Mouse (Mus musculus) CH12.LX (cell line): ENCODE measurements around the gene P4ha3. TPM values are rescaled to one million over a fixed set of nuclear protein-coding genes. Genes with fewer than 3 reads are reported as not detected.

Source experiments
- DNase-seq: peaks from one replicate; pipeline ENCODE4 v3.0.0-alpha.2; 2013; ENCODE audit errors: extremely low read depth
- H3K27ac ChIP-seq: 2 replicates; pipeline ENCODE4 v1.5.1; 2012; ENCODE audit warnings: low read depth, mild to moderate bottlenecking, control low read depth, moderate library complexity; ENCODE audit not compliant: insufficient read depth
- H3K27me3 ChIP-seq: replicated peaks from 2 replicates; pipeline ENCODE3; 2012; ENCODE audit warnings: inconsistent platforms
- H3K36me3 ChIP-seq, 2 experiments: replicated peaks in 1 of 2; 2 replicates each; pipeline versions ENCODE3 to v1.6.1; 2012; ENCODE audit warnings: inconsistent platforms in 1 of 2, low read length in 1 of 2, mild to moderate bottlenecking in 1 of 2, mixed read lengths in 1 of 2, moderate library complexity in 1 of 2; ENCODE audit not compliant: control insufficient read depth in 1 of 2, insufficient read depth in 1 of 2
- H3K4me1 ChIP-seq, 2 experiments: 2 replicates each; pipeline ENCODE4 v1.6.1; 2012; ENCODE audit warnings: inconsistent platforms in 1 of 2, moderate library complexity in 1 of 2; ENCODE audit not compliant: insufficient read depth in 2 of 2, control insufficient read depth in 1 of 2
- H3K4me2 ChIP-seq: 2 replicates; pipeline ENCODE4 v1.6.1; 2012; ENCODE audit warnings: low read depth, mild to moderate bottlenecking, control low read depth; ENCODE audit not compliant: poor library complexity, insufficient read depth, severe bottlenecking
- H3K4me3 ChIP-seq, 3 experiments: fragments of 150-350 bp in 1 of 3; sonication (generic) in 1 of 3; replicated peaks in 1 of 3; 2 replicates each; pipeline versions ENCODE3 to v1.5.1; 2011 to 2012; ENCODE audit warnings: low read depth in 2 of 3, low read length in 2 of 3, mild to moderate bottlenecking in 2 of 3, moderate library complexity in 2 of 3, control low read depth in 1 of 3, improper control_type of control experiment in 1 of 3, inconsistent platforms in 1 of 3, mixed read lengths in 1 of 3; ENCODE audit not compliant: poor library complexity in 1 of 3
- H3K79me2 ChIP-seq: replicated peaks from 2 replicates; pipeline ENCODE4 v1.6.1; 2012; ENCODE audit warnings: mild to moderate bottlenecking, moderate library complexity; ENCODE audit not compliant: control insufficient read depth, poor library complexity, insufficient read depth, severe bottlenecking; ENCODE audit errors: extremely low read depth
- H3K9ac ChIP-seq: 2 replicates; pipeline ENCODE4 v1.6.1; 2012; ENCODE audit warnings: low read depth, mild to moderate bottlenecking, control low read depth, moderate library complexity; ENCODE audit not compliant: insufficient read depth
- H3K9me3 ChIP-seq: replicated peaks from 2 replicates; pipeline ENCODE3; 2012; ENCODE audit warnings: low read length, inconsistent platforms, mixed read lengths
- BHLHE40 ChIP-seq: IDR thresholded peaks from 2 replicates; pipeline ENCODE4 v1.6.1; 2011; ENCODE audit warnings: mild to moderate bottlenecking, low read depth, low read length, improper control_type of control experiment
- CHD1 ChIP-seq: IDR thresholded peaks from 2 replicates; pipeline ENCODE4 v1.6.1; 2012; ENCODE audit warnings: low read depth, low read length, improper control_type of control experiment, inconsistent platforms
- CHD2 ChIP-seq: IDR thresholded peaks from 2 replicates; pipeline ENCODE4 v1.6.1; 2011; ENCODE audit warnings: low read length, improper control_type of control experiment
- CTCF ChIP-seq, 2 experiments: IDR thresholded peaks in 1 of 2; conservative IDR thresholded peaks in 1 of 2; 2 replicates each; pipeline ENCODE4 v1.5.1; 2011 to 2012; ENCODE audit warnings: low read depth in 2 of 2, low read length in 2 of 2, improper control_type of control experiment in 1 of 2, inconsistent platforms in 1 of 2, mild to moderate bottlenecking in 1 of 2, moderate library complexity in 1 of 2
- E2F4 ChIP-seq: IDR thresholded peaks from 2 replicates; pipeline ENCODE4 v1.6.1; 2011; ENCODE audit warnings: low read depth, low read length, improper control_type of control experiment; ENCODE audit not compliant: insufficient replicate concordance
- ELF1 ChIP-seq: IDR thresholded peaks from 2 replicates; pipeline ENCODE4 v1.6.1; 2014; ENCODE audit warnings: low read depth, mild to moderate bottlenecking, inconsistent platforms, low read length, improper control_type of control experiment
- EP300 ChIP-seq: IDR thresholded peaks from 2 replicates; pipeline ENCODE4 v1.6.1; 2011; ENCODE audit warnings: low read length, improper control_type of control experiment
- ETS1 ChIP-seq: conservative IDR thresholded peaks from 2 replicates; pipeline ENCODE4 v1.6.1; 2012; ENCODE audit warnings: low read depth, mild to moderate bottlenecking, inconsistent platforms, low read length, improper control_type of control experiment, moderate library complexity
- HCFC1 ChIP-seq: IDR thresholded peaks from 2 replicates; pipeline ENCODE4 v1.6.1; 2012; ENCODE audit warnings: low read depth, mild to moderate bottlenecking, inconsistent platforms, low read length, improper control_type of control experiment
- IRF4 ChIP-seq: IDR thresholded peaks from 2 replicates; pipeline ENCODE4 v1.6.1; 2014; ENCODE audit warnings: low read depth, mild to moderate bottlenecking, inconsistent platforms, low read length, improper control_type of control experiment
- JUND ChIP-seq: conservative IDR thresholded peaks from 2 replicates; pipeline ENCODE4 v1.6.1; 2011; ENCODE audit warnings: low read depth, low read length, improper control_type of control experiment
- MAX ChIP-seq: IDR thresholded peaks from 2 replicates; pipeline ENCODE4 v1.6.1; 2011; ENCODE audit warnings: low read length, improper control_type of control experiment
- MAZ ChIP-seq: IDR thresholded peaks from 2 replicates; pipeline ENCODE4 v1.6.1; 2012; ENCODE audit warnings: low read depth, mild to moderate bottlenecking, inconsistent platforms, low read length, improper control_type of control experiment, moderate library complexity
- MEF2A ChIP-seq: IDR thresholded peaks from 2 replicates; pipeline ENCODE4 v1.6.1; 2014; ENCODE audit warnings: low read depth, mild to moderate bottlenecking, inconsistent platforms, low read length, improper control_type of control experiment, borderline replicate concordance
- MXI1 ChIP-seq: IDR thresholded peaks from 2 replicates; pipeline ENCODE4 v1.6.1; 2011; ENCODE audit warnings: mild to moderate bottlenecking, low read depth, low read length, improper control_type of control experiment
- MYC ChIP-seq: IDR thresholded peaks from 2 replicates; pipeline ENCODE4 v1.6.1; 2011; ENCODE audit warnings: low read depth, mild to moderate bottlenecking, improper control_type of control experiment, low read length
- NELFE ChIP-seq: IDR thresholded peaks from 2 replicates; pipeline ENCODE4 v1.6.1; 2011; ENCODE audit warnings: low read depth, low read length, improper control_type of control experiment
- NRF1 ChIP-seq: IDR thresholded peaks from 2 replicates; pipeline ENCODE4 v1.6.1; 2014; ENCODE audit warnings: low read depth, mild to moderate bottlenecking, inconsistent platforms, low read length, improper control_type of control experiment, moderate library complexity
- POLR2A ChIP-seq: IDR thresholded peaks from 2 replicates; pipeline ENCODE4 v1.6.1; 2011; ENCODE audit warnings: low read depth, mild to moderate bottlenecking, improper control_type of control experiment, low read length
- RCOR1 ChIP-seq: conservative IDR thresholded peaks from 2 replicates; pipeline ENCODE4 v1.6.1; 2012; ENCODE audit warnings: low read depth, mild to moderate bottlenecking, inconsistent platforms, low read length, improper control_type of control experiment
- SIN3A ChIP-seq: IDR thresholded peaks from 2 replicates; pipeline ENCODE4 v1.6.1; 2012; ENCODE audit warnings: low read length, improper control_type of control experiment, inconsistent platforms
- TBP ChIP-seq: conservative IDR thresholded peaks from 2 replicates; pipeline ENCODE4 v1.6.1; 2011; ENCODE audit warnings: low read depth, low read length, improper control_type of control experiment
- ZC3H11A ChIP-seq: IDR thresholded peaks from 2 replicates; pipeline ENCODE4 v1.6.1; 2012; ENCODE audit warnings: low read depth, mild to moderate bottlenecking, inconsistent platforms, low read length, improper control_type of control experiment
- ZKSCAN1 ChIP-seq: IDR thresholded peaks from 2 replicates; pipeline ENCODE4 v1.6.1; 2012; ENCODE audit warnings: low read depth, inconsistent platforms, low read length, improper control_type of control experiment, borderline replicate concordance
- ZMIZ1 ChIP-seq: IDR thresholded peaks from 2 replicates; pipeline ENCODE4 v1.6.1; 2012; ENCODE audit warnings: low read depth, mild to moderate bottlenecking, inconsistent platforms, low read length, improper control_type of control experiment
- ZNF384 ChIP-seq: IDR thresholded peaks from 2 replicates; pipeline ENCODE4 v1.6.1; 2012; ENCODE audit warnings: low read depth, low read length, improper control_type of control experiment, inconsistent platforms
- dilution Hi-C: fragments of 300-500 bp; cut with MboI; formaldehyde crosslinking; loops from 2 replicates; pipeline ENCODE4 v1.14.3; 2020; ENCODE audit warnings: low sequenced_read_pairs; ENCODE audit not compliant: extremely low pct_unique_long_range_greater_than_20kb, extremely low pct_ligation_motif_present
- in situ Hi-C: fragments of 300-500 bp; cut with MboI; formaldehyde crosslinking; loops from 3 replicates; pipeline ENCODE4 v1.14.3; 2019; ENCODE audit warnings: low sequenced_read_pairs, low pct_ligation_motif_present, low pct_unique_long_range_greater_than_20kb, mixed read lengths
- polyA plus RNA-seq: library from polyadenylated mRNA; unstranded; fragments of >175 nt; gene quantifications from 2 replicates; pipeline ENCODE4 v1.2.1, GENCODE M21; 2012; ENCODE audit warnings: low read depth; ENCODE audit not compliant: insufficient read length
- total RNA-seq, 2 experiments: library from RNA; depleted of rRNA; stranded (reverse); fragments of 300-350 nt in 1 of 2; fragments of >200 nt in 1 of 2; gene quantifications; 2 replicates each; pipeline ENCODE4 v1.2.3; 2012 to 2014

The P4ha3 gene
- total and polyA plus RNA-seq, 3 experiments: not detected

GRCm38 (mm10) chr7:100296699-100297098 lies 11.4 kb downstream of the P4ha3 start:
- in situ Hi-C loops (no loop called here), dilution Hi-C loops (no loop called here)
- Histone ChIP-seq H3K27me3 (peaks cover 2% of the 10 kb centered on the region), H3K79me2 (no peaks in the 10 kb centered on the region), H3K36me3 (no peaks in the 10 kb centered on the region), H3K9ac (no peak overlapping the region), H3K9me3 (no peaks in the 10 kb centered on the region), H3K4me2 (no peak overlapping the region), H3K4me1 (no peaks in the 10 kb centered on the region), H3K4me3 (no peak overlapping the region)
- no peak for DNase-seq
- TF ChIP-seq CTCF (conservative IDR thresholded peaks at IDR 0.05 in 1 of 2, IDR thresholded peaks at IDR 0.05 in 1 of 2; ENCODE audit: low read depth in 2 of 2, low read length in 2 of 2) (no peak), ELF1 (no peak), BHLHE40 (no peak), NRF1 (no peak), HCFC1 (no peak), EP300 (no peak), ZC3H11A (no peak), SIN3A (no peak), E2F4 (no peak), MYC (no peak), ZMIZ1 (no peak), MAZ (no peak), TBP (no peak), CHD1 (no peak), ZKSCAN1 (no peak), CHD2 (no peak), ZNF384 (no peak), POLR2A (no peak)
- TF ChIP-seq, all 38 proteins: peak for 0
- no peak overlapping the region for H3K27ac ChIP-seq

GRCm38 (mm10) chr7:100298861-100299510 lies 13.7 kb downstream of the P4ha3 start:
- no peak for TF ChIP-seq IRF4
- no peak for TF ChIP-seq HCFC1
- TF ChIP-seq BHLHE40: no peak
- TF ChIP-seq MYC: no peak
- TF ChIP-seq TBP: no peak
- TF ChIP-seq MXI1: no peak
- no peak for TF ChIP-seq NELFE
- TF ChIP-seq RCOR1: no peak
- TF ChIP-seq JUND: no peak
- TF ChIP-seq MEF2A: no peak
- TF ChIP-seq ZMIZ1: no peak
- TF ChIP-seq MAX: no peak
- TF ChIP-seq NRF1: no peak
- no peak for TF ChIP-seq EP300
- TF ChIP-seq ETS1: no peak
- no peak for TF ChIP-seq ZC3H11A
- no peak for TF ChIP-seq MAZ
- no peak for TF ChIP-seq CHD1
- Histone ChIP-seq H3K27me3 (no peaks in the 10 kb centered on the region), H3K36me3 (no peaks in the 10 kb centered on the region), H3K79me2 (no peaks in the 10 kb centered on the region), H3K9ac (no peak overlapping the region), H3K4me1 (no peaks in the 10 kb centered on the region), H3K9me3 (no peaks in the 10 kb centered on the region), H3K4me3 (no peak overlapping the region), H3K27ac (no peak overlapping the region), H3K4me2 (no peak overlapping the region)
- in situ Hi-C loops: no loop called here
- dilution Hi-C loops: no loop called here
- DNase-seq: no peak
